Mouse (Mus musculus) adrenal gland (tissue): ENCODE data around the gene Jmjd1c.
"Not testable (repeated sequence)": the region's sequence is repeated elsewhere in the genome, so short reads cannot be mapped to it uniquely, and the experiment has no call there.

Experiments used
- intact Hi-C: fragments of 180-260 bp; cut with DNase I; formaldehyde crosslinking; loops from one replicate; pipeline ENCODE4 v1.15.1; 2025

Gene Jmjd1c

DNA sequence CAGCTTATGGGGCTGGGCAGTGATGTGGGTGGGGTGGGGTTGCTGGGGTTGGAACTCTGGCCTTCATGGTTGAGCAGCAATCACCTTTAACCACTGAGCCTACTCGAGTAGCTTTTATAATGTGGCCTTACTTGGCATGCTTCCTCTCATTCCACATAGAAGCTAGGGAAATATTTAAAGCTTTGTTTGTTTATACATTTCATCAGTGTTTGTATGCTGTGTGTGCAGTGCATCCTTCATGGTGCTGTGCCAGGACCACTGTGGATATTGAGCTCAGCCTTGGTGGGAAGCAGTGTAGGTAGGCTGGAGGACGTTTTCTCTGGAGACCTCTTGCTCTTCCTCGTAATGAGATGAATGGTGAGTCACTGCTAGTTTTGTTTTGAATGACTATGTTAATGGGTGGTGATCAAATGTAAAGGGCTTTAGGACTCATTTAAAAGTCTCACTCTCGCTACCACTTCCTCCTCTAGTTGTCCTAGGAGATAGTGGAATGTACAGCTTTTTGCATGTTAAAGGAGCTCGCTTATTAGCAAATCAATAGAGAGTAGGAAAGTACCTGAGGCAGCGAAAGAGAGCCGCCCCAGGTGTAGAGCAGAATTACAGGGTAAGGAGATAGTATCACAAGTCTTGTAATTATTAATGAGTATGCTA lies 4.2 kb downstream of the Jmjd1c start:
- intact Hi-C loops: no loop called here

DNA sequence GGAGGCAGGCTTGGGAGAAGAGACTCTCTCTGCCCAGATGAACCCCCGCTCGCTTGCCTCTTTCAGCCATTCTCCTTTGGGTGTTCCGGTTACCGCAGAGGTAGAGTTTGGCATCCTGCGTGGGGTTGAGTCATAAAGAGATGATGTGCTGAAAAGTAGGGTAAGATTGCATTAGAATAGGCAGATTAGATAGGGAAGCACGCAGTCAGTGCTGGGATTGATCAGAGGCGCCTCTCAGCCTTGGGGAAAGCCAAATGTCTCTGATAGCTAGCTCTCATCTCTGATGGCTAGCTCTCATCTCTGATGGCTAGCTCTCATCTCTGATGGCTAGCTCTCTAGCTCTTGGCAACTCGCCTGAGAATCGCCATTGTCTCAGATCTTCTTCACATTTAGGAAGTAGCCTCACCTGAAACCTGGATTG lies 4.9 kb downstream of the Jmjd1c start:
- intact Hi-C loops: no loop called here

GRCm38 (mm10) chr10:67104543-67104942 lies 8.6 kb downstream of the Jmjd1c start:
- intact Hi-C loops: no loop called here

GRCm38 (mm10) chr10:67105331-67106217 lies 9.6 kb downstream of the Jmjd1c start:
- intact Hi-C loops: no loop called here

- intact Hi-C loops: no loop called here
Measured at GRCm38 (mm10) chr10:67106400-67106799, 10.5 kb downstream of the Jmjd1c start.

- intact Hi-C loops: no loop called here
Measured at GRCm38 (mm10) chr10:67107017-67107761, 11.3 kb downstream of the Jmjd1c start.

DNA sequence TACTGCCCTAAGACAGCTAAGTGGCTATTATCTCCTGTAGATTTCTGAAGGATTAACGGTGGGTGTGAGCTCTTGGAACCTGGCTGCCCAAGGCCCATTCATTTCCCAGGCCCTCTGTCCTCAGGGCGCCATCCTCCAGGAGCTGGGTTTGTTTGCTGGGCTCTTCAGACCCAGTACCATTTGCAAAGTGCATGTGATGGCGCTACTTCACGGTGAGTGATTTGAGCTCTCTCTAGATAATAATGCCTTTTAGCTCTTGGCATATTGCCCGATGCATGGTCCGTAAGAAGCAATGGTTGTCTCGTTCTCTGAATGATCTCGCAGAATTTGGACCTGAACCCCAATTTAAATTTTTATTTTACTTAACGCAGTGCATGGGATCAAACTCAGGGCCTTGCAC lies 12.2 kb downstream of the Jmjd1c start:
- intact Hi-C loops: no loop called here

- intact Hi-C loops: no loop called here
Measured at GRCm38 (mm10) chr10:67109635-67110034, 13.7 kb downstream of the Jmjd1c start.

DNA sequence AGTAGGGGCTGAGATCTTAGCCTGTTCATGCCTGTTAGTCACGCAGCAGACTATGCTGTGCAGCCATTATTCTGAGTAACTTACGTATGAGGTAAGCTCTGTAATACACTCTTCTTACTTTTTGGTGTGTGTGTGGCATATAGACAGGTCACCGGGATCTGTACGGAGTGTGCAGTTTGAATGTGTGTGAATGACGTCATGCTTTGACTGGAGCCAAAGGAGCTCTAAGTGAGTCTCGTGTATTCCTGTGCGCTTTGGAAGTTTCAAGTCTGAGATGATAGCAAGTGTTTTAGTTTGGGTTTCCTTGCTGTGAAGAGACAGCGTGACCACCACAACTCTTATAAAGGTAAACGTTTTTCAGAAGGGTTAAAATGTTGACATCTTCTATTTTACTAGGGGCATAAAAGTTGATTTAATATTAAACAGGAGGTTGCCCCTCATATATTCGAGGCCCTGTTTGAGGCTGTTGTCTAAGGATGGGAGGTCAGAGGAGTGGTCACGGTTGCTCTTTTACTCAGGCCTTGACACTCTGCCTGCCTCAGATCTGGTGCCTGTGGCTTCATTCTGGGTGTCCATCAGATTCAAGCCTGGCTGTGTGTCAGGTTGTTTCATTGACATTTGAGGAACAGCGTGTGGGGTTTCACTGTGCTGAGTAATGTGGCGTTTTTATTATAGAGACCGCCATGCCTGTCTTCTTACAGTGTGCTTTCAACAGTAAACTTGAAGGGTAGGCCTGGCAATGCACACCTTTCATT lies 15.3 kb downstream of the Jmjd1c start:
- intact Hi-C loops: no loop called here

- intact Hi-C loops: no loop called here
Measured at GRCm38 (mm10) chr10:67111799-67112177, 15.9 kb downstream of the Jmjd1c start.

GRCm38 (mm10) chr10:67112967-67113366 lies 17.0 kb downstream of the Jmjd1c start:
- intact Hi-C loops: not testable (repeated sequence)

DNA sequence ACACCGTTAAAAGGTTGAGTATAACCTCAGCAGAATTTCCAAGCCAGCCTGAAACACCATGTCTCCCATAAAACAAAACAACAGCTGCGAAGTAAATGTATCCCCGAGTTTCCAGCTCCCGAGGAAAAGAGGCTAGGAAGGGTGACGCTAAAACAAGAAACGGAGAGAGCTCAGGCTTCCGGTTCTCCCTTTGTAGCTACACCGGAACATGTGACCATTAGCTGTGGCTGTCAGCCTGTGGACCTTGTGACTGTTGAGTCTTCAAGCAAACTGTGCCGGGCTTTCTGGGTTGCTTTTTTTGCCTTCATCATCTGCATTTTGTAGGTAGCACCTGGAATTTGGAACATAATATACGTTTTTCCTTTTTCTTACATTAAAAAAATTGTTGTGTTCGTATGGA lies 17.9 kb downstream of the Jmjd1c start:
- intact Hi-C loops: no loop called here

DNA sequence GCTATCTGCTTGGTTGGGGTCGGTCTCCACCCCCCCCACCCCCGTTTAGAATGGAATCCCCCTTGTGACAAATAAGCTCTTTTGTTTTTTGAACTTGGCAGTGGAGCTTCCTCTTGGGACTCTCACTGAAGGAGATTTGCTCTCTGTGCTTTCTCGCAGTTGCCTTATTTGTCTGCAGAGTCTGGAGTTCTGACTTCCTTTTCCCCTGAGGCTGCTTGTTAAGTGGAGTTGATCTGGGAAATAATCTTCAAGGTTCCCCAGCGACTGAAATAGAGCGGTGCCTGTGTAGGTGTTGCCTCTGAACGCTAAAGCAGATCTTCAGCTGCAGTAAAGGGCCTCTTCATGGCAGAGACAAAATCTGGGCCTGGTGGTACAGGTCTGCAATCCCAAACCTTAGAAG lies 19.2 kb downstream of the Jmjd1c start:
- intact Hi-C loops: no loop called here

DNA sequence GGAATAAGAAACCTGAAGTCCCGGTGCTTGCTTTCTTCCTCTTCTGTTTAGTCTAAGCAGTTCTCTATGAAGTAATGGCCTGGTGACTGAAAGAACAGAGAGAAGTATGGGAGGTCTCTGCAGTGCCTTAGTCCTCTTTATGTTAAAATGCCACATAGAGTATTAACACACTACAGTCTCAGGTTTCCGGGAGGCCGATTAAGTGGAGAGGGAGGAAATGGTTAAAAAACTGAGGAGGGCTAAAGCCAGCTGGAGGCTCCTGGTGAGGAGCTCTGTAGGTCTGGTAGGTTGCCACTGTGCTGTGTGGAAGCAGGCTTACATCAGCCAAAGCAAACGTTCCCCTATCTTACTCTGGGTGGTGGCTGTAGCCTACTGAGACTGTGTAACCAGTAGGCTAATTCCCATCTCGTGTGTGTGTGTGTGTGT lies 19.8 kb downstream of the Jmjd1c start:
- intact Hi-C loops: no loop called here

- intact Hi-C loops: no loop called here
Measured at GRCm38 (mm10) chr10:67116251-67116650, 20.3 kb downstream of the Jmjd1c start.

GRCm38 (mm10) chr10:67119291-67119690 lies 23.4 kb downstream of the Jmjd1c start:
- intact Hi-C loops: no loop called here

GRCm38 (mm10) chr10:67120180-67120579 lies 24.3 kb downstream of the Jmjd1c start:
- intact Hi-C loops: loop anchor here (10.0 kb wide), 1 partner anchor 65 kb away; no protein-coding TSS in a partner anchor

GRCm38 (mm10) chr10:67120640-67121039 lies 24.7 kb downstream of the Jmjd1c start:
- intact Hi-C loops: loop anchor here (10.0 kb wide), 1 partner anchor 64 kb away; no protein-coding TSS in a partner anchor

DNA sequence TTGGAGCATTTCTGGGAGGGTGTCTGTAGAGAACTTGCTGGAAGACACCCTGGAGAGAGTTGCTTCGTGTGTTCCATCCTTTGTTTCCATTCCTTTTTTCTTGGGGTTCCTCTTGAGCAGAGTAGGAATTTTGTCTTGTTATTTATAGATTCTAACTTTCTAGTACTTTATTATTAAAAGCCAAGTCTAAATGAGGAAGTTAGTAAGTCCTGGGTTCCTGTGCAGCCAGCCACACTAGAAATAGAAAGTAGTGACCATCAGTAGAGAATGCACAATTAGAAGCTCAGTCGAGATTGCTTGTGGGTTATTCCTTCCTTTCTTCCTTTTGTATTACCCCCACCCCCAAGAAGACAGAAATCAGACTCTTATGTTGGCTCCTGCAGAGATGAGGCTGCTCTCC lies 27.8 kb downstream of the Jmjd1c start:
- intact Hi-C loops: loop anchor here (10.0 kb wide), 1 partner anchor 61 kb away; no protein-coding TSS in a partner anchor

DNA sequence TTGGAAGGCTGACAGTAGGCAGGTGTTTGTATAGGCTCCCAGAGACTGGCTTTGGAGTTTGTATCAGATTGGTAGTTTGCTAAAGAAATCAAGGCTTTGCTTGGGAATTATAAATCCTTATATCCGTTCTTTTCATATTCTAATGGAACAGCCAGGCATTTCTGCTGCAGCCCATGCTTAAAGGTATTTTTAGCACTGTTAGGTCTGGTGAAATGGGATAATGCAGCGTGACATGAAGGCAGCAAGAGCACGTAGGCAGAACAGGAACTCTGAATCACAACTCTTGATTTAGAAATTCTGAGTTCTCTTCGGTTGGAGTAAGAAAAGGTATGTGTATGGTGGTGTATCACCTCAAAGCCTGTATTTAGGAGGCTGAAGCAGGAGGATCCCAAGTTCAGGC lies 28.2 kb downstream of the Jmjd1c start:
- intact Hi-C loops: loop anchor here (10.0 kb wide), 1 partner anchor 61 kb away; no protein-coding TSS in a partner anchor
